Mouse (Mus musculus) fat pad, adult 2 months (tissue): ENCODE measurements at regions not wholly inside any gene's neighbourhood (a gene's known extent, or its start where the extent isn't known, plus 50 kb on each side); places are given as distances from the start of the nearest gene placed in this dataset.

ENCODE experiments used
- DNase-seq: peaks from one replicate; pipeline ENCODE4 v3.0.0-alpha.2; 2011; ENCODE audit warnings: low read depth, low spot score; ENCODE audit errors: extremely low read depth

DNA sequence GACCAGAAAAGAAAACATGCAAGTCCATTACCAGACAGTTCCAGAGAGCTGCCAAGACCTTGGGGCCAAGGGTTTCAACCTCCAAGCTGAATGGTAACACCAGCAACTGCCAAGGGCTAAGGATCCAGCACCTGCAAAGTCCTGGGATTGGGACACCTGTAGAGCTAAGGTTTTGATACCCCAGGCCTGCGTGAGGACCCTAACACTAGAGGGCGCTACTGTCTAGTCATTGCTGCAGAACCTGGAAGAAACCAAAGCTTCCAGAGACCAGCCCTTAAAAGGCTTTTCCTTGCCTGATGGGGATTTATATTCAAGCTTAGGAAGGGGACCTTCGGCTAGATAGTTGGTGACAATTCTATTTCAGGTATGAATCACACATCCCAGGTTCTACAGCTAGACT is 263.6 kb downstream of the Pmp22 start:
- DNase-seq, result no peak

- no peak for DNase-seq
Measured at GRCm38 (mm10) chr11:63394201-63394600, 265.4 kb downstream of the Pmp22 start.

DNA sequence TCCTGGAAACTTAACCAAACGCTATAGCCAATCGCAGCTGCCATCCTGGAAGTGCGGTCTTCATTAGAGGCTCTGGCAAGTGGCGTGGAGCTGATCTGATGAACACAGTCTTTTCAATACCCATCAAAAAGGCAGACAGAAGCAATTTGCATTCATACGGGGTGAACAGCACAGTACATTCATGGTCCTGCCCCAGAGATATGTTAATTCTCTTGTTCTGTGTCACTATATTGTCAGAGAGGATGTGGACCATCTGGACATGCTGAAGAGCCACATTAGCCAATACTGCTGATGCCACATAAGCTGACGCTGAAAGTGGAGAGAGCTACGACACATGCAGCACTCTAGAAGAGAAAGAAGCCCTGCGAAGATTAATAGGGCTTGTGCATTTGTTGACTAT is 267.6 kb downstream of the Pmp22 start:
- DNase-seq, result no peak

DNA sequence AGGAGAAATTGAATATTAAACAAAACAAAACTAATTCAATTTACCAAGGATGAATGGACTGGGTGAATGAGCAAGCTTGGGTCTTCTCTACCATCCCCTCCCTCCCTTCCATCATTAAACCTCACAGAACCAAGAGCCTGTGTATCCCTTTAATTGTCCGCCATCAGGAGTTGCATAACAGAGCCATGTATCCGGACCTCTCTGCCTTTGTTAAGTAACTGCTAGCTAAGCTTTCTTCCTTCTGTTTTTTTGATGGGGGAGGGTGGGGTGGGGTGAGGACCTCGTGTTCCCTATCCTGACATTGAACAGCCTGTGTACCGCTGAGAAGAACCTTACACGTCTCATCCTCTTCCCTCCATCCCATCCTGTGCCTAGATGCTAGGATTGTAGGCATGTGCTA is 274.0 kb downstream of the Pmp22 start:
- DNase-seq, result no peak

GRCm38 (mm10) chr11:63404719-63405118 is 275.9 kb downstream of the Pmp22 start:
- DNase-seq, result no peak

DNA sequence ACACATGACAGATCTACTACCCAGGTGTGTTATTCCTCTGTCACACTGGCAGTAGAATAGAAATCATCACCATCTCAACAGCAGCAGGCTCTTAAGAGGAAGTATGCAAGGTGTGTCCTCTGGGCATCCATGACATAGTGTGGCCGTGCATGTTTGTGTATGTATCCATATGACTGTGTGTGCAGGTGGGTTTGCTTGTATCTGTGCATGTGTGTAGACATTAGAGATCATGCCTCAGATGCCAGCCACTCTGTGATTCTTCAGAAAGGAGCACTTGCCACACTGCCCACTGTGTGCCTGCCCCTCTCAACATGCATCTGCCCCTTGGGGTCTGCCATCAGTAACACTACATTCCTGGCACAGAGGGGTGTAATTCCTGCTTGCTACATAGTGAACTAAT is 280.6 kb downstream of the Pmp22 start:
- no peak for DNase-seq

DNA sequence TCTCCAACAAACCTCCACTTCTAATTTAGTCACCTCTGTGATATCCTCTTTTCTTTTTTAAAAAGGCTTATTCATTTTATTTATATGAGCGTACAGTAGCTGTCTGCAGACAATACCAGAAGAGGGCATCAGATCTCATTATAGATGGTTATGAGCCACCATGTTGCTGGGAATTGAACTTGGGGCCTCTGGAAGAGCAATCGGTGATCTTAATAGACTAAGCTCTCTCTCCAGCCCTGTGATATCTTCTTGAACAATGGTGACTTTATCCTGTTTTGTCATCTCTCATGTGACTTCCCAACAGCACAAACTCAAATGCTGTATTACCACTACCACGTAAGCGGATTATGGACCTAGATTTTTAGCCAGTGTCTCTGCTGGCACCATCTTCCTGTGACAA is 282.1 kb downstream of the Pmp22 start:
- no peak for DNase-seq

DNA sequence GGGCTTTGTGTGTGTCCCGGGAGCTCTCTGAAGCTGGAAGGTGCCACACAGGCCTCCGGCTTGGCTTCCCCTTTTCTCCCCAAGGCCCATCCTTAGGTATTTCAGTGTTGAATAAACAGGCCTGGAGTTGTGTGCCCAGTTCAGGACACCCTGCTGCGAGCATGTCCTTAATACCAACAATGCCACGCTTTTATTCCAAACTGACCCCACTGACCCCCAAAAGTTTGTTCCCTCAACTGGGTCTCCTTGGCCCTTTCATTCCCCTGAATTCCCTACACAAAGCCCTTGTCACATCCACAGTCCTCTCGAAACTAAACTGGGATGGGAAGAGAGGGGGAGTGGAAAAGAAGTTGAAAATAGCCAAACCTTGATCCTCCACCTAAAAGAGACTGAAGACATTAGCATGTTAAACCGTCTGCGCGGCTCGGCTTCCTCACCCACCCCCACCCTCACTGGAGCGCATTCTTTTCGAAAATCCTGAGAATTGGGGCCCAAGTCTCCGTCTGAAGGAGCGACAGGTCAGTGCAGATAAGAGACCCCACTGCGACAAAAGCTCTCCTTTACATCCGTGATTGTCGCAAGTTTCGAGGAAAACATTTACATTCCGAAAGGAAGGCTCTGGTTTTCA is 283.7 kb downstream of the Pmp22 start:
- DNase-seq, result no peak

GRCm38 (mm10) chr11:63413106-63413505 is 284.3 kb downstream of the Pmp22 start:
- DNase-seq, result no peak

DNA sequence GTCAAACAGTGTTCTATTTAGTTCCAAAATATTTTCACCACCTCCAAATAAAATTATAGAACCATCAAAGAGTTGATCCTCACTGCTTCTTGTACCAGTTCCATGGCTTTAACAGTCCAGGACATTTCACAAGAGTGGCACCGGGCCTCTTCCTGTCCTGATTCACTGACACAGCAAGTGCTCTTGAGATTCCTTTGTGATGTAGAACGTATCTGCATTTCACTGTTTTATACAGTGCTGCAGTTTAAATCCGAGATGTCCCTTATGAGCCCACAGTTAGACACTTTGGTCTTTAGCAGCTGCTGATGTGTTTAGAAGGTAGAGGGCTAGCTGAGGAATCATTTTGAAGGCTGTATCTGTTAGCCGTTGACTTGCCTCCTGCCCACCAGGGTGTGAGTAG is 284.8 kb downstream of the Pmp22 start:
- no peak for DNase-seq

- no peak for DNase-seq
Measured at GRCm38 (mm10) chr11:63418042-63418776, 289.4 kb downstream of the Pmp22 start.

DNA sequence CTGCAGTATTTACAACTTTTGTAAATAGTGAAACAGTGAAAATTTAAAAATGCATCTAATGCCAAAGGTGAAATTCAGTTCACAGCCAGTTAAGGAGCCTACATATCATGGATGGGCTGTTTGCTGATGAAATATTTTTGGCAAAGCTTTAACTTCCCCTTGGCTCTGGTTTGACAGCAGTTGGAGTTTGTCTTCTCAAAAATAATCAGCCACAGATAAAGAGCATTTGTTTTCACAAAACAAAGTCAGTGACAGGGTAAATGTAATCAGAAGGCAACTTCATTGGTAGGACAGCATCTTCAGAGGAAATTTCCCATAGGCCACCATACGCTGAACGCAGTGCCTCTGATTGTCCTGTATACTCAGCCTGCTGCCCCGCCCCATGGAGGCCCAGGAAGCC is 291.6 kb downstream of the Pmp22 start:
- no peak for DNase-seq

GRCm38 (mm10) chr11:63422069-63422468 is 293.3 kb downstream of the Pmp22 start:
- DNase-seq, result no peak

- no peak for DNase-seq
Measured at GRCm38 (mm10) chr11:63424319-63424718, 295.5 kb downstream of the Pmp22 start.

DNA sequence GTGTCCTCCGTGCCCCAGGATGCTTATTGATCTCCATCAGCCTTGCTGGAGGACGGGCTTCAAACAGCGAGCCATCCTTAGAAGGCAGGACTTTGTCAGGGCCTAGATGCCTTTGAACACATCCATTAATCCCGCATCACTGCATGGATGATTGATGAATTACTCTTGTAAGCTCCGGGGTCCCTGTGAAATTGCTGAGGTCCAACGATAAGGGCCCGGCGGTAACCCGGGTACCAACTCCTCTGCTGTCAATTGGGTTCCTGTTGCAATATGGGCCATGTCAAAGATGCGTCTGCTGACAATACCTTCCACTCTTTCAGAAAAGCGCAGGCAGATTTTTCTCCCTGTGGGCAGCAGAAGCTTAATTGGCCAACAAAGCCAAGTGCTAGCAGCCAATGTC is 297.0 kb downstream of the Pmp22 start:
- DNase-seq, result no peak

GRCm38 (mm10) chr11:63453786-63454185 is 325.0 kb downstream of the Pmp22 start:
- DNase-seq, result no peak

GRCm38 (mm10) chr11:63454910-63455531 is 326.2 kb downstream of the Pmp22 start:
- no peak for DNase-seq

- no peak for DNase-seq
Measured at GRCm38 (mm10) chr11:63456356-63456755, 327.6 kb downstream of the Pmp22 start.

DNA sequence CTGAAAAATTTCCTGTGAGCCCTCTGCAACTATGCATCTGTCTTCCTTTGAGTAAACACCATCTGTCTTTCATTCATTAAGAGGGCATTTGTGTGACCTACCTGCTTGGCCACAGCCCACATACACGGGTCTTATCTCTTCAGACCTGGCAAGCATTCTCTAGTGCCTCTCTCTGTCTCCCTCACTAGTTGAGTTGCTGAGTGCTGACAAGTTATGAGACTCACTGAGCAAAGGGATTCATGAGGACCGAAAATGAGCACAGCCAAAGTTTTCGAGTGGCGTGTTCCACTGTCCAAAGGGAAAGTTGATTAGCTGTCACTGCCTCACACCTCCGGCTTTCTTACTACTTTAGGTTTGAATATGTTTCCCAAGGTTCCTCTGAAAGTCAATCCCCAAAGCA is 328.5 kb downstream of the Pmp22 start:
- no peak for DNase-seq

DNA sequence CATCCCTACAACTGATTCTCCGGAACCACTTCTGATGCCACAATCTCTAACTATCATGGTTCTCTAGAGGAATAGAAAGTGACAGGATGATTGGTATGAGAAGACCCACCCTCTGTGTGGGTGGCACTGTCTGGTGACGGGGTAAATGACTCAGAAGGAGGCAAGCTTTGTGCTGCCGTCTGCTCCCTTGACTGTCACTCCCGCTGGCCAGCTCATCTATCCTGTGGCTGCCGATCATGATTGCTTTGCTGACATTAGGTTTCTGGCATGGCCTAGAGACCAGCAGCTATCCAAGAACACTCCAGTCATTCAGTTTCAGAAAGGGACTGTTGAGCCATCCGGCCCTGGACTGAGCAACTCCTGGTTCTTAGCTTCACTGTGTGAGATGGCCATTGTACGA is 331.4 kb downstream of the Pmp22 start:
- no peak for DNase-seq

- peak; percentile 99 for DNase-seq
Measured at GRCm38 (mm10) chr11:63463797-63464331, 335.1 kb downstream of the Pmp22 start.

DNA sequence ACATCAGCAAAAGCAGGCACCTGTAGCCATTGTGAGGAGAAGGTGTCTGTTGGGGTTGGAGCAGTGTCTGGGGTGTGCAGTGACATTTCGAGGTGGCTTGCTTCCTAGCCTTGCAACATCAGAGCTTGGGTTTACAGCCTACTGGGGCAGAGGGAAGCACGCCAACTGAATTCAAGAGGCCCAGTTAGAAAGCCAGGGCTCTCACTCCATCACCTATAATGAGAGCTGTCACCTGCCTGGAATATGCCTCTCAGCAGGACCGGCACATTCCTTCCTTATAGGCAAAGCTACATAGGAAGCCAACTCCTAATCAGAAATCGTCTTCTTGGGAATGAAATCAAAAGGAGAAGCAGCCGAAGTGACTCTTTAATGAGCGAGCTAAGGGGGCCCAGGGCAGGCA is 337.2 kb downstream of the Pmp22 start:
- DNase-seq, result peak; percentile 94
